Mouse (Mus musculus) heart, adult 2 months (tissue): Measurements from ENCODE around the gene Bsn.

Experiments used
- EP300 ChIP-seq: fragments of 200-500 bp; IDR thresholded peaks from 2 replicates; pipeline ENCODE4 v1.6.1; 2011; ENCODE audit warnings: low read depth, low read length, control low read depth; ENCODE audit not compliant: insufficient read depth
- POLR2A ChIP-seq: fragments of 200-500 bp; IDR thresholded peaks from 2 replicates; pipeline ENCODE4 v1.6.1; 2011; ENCODE audit warnings: mild to moderate bottlenecking, low read depth, low read length, control low read depth; ENCODE audit not compliant: insufficient read depth

DNA sequence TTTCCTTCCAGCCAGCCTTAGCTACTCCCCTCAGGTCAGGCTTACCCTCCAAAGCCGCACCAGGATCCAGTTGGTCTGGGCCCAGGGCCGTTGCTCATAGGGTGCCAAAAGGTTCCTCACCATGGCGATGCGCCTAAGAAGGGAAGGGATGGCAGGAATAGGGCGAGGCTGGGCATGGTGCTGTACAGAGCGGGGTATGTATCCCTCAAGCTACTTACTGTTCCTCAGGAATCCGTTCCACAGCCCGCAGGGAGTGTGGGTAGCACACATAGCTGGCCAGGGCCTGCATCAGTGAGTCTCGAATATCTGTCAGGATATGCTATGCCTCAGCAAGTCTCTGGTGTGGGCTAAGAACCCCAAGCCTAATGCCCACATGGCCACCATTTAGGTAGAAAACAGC is 131.9 kb downstream of the Bsn start:
- TF ChIP-seq EP300 (no peak), POLR2A (no peak)
